Mouse (Mus musculus) layer of hippocampus, adult 2 months (tissue): ENCODE measurements around the gene Gm11549. TPM values are rescaled to one million over a fixed set of nuclear protein-coding genes. Genes with fewer than 3 reads are reported as not detected.

Experiments used
- DNase-seq, 2 experiments: peaks; one replicate each; pipeline ENCODE4 v3.0.0; 2022; ENCODE audit warnings: low spot score in 2 of 2
- H3K27ac ChIP-seq: fragments of 200-600 bp; 2 replicates; pipeline ENCODE4 v1.8.1; 2022
- H3K4me3 ChIP-seq: fragments of 200-600 bp; 2 replicates; pipeline ENCODE4 v1.8.1; 2022; ENCODE audit warnings: mild to moderate bottlenecking
- CTCF ChIP-seq: fragments of 200-600 bp; conservative IDR thresholded peaks from 2 replicates; pipeline ENCODE4 v1.8.1; 2022; ENCODE audit warnings: antibody characterized with exemption, mild to moderate bottlenecking, moderate library complexity
- total RNA-seq, 2 experiments: library from RNA; stranded (reverse); gene quantifications; 2 replicates each; pipeline ENCODE4 v1.2.3; 2021

Gm11549 gene
- total RNA-seq, 2 experiments from 2014 or later, result 2.4 to 3.1 TPM

GRCm38 (mm10) chr3:36486176-36486575, 35.4 kb downstream of the Gm11549 start:
- TF ChIP-seq CTCF, result no peak
- no peak overlapping the region for H3K27ac ChIP-seq

GRCm38 (mm10) chr3:36484292-36484691, 37.3 kb downstream of the Gm11549 start:
- Histone ChIP-seq H3K27ac (no peak overlapping the region), H3K4me3 (no peak overlapping the region)
- DNase-seq, result no peak
- TF ChIP-seq CTCF, result no peak

More at GRCm38 (mm10) chr3:36486176-36486575, 35.4 kb downstream of the Gm11549 start:
- DNase-seq, result no peak
- no peak overlapping the region for H3K4me3 ChIP-seq

- H3K27ac ChIP-seq, result no peak overlapping the region
- H3K4me3 ChIP-seq, result no peak overlapping the region
- TF ChIP-seq CTCF, result no peak
- DNase-seq, result no peak
Measured at GRCm38 (mm10) chr3:36482940-36483339, 38.7 kb downstream of the Gm11549 start.

- H3K4me3 ChIP-seq, result no peak overlapping the region
- no peak for TF ChIP-seq CTCF
- H3K27ac ChIP-seq, result peak overlapping the region; percentile 36
- no peak for DNase-seq
Measured at GRCm38 (mm10) chr3:36481776-36482193, 39.8 kb downstream of the Gm11549 start.

GRCm38 (mm10) chr3:36480486-36480885, 41.1 kb downstream of the Gm11549 start:
- no peak for DNase-seq
- TF ChIP-seq CTCF, result no peak
- H3K27ac ChIP-seq, result no peak overlapping the region
- H3K4me3 ChIP-seq, result no peak overlapping the region

- DNase-seq, result no peak
- H3K4me3 ChIP-seq, result no peak overlapping the region
- TF ChIP-seq CTCF, result no peak
- H3K27ac ChIP-seq, result no peak overlapping the region
Measured at GRCm38 (mm10) chr3:36478776-36479175, 42.8 kb downstream of the Gm11549 start.

- Histone ChIP-seq H3K27ac (peak overlapping the region; percentile 87), H3K4me3 (peak overlapping the region; percentile 85)
- TF ChIP-seq CTCF, result no peak
- no peak for DNase-seq
Measured at GRCm38 (mm10) chr3:36476261-36477155, 45.1 kb downstream of the Gm11549 start.

GRCm38 (mm10) chr3:36475532-36476087, 46.0 kb downstream of the Gm11549 start, which contains the start of the genes Anxa5 and 1810062G17Rik:
Gene Anxa5, minus strand, starts transcription at chr3:36475894.
Gene 1810062G17Rik, plus strand, starts transcription at chr3:36475937.
- peak within 1 kb of the TSS; percentile 85 for H3K4me3 ChIP-seq
- TF ChIP-seq CTCF, result peak; percentile 71
- peak; percentile 88 to 89 for DNase-seq
- peak within 1 kb of the TSS; percentile 87 for H3K27ac ChIP-seq

GRCm38 (mm10) chr3:36474938-36475483, 46.6 kb downstream of the Gm11549 start:
- Histone ChIP-seq H3K4me3 (peak overlapping the region; percentile 85), H3K27ac (peak overlapping the region; percentile 87)
- peak; percentile 16 to 44 for DNase-seq
- no peak for TF ChIP-seq CTCF

GRCm38 (mm10) chr3:36474421-36474820, 47.2 kb downstream of the Gm11549 start:
- no peak for DNase-seq
- peak overlapping the region; percentile 85 for H3K4me3 ChIP-seq
- peak overlapping the region; percentile 87 for H3K27ac ChIP-seq
- no peak for TF ChIP-seq CTCF

- H3K27ac ChIP-seq, result no peak overlapping the region
- no peak overlapping the region for H3K4me3 ChIP-seq
- DNase-seq, result no peak
- TF ChIP-seq CTCF, result no peak
Measured at GRCm38 (mm10) chr3:36473222-36473621, 48.4 kb downstream of the Gm11549 start.

- TF ChIP-seq CTCF, result no peak
- no peak for DNase-seq
- no peak overlapping the region for H3K4me3 ChIP-seq
- H3K27ac ChIP-seq, result no peak overlapping the region
Measured at GRCm38 (mm10) chr3:36471856-36472255, 49.8 kb downstream of the Gm11549 start.

- Histone ChIP-seq H3K27ac (no peak overlapping the region), H3K4me3 (no peak overlapping the region)
- TF ChIP-seq CTCF, result no peak
- no peak for DNase-seq
Measured at GRCm38 (mm10) chr3:36468871-36469270, 52.7 kb downstream of the Gm11549 start.
